Mouse (Mus musculus) induced T-regulatory cell, adult 2 months (primary cell): ENCODE results near the gene Tpmt.
A peak's percentile ranks its signal among the peaks of the same experiment; 100 is the strongest.

ENCODE experiments used
- DNase-seq: peaks from one replicate; pipeline ENCODE4 v3.0.0-alpha.2; 2012; ENCODE audit warnings: low read depth

Tpmt gene

GRCm38 (mm10) chr13:47044617-47044947 lies at the start of gene Tpmt:
Gene Tpmt, minus strand, starts transcription at chr13:47044737.
- DNase-seq, result no peak

- DNase-seq, result no peak
Observed at GRCm38 (mm10) chr13:47093791-47094190, 49.3 kb upstream of the Tpmt start.

DNA sequence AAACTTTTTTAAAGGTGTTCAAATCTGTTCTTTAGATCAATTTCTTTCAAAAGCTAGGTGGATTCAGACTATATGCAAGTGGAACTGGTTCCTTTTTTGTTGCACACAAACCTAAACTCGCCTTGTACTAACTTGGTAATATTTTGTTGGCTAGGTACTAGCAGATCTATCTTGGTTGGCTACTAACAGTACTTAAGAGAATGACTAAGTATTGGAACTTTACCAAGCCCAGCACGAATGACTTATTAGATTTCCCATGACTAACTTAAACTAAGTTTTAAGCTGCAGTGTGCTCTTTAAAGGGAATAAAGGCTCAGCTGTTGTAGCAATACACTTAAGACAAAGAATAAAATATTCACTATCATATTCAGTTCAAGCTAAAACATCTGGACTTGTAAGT lies 44.7 kb upstream of the Tpmt start:
- DNase-seq, result no peak

DNA sequence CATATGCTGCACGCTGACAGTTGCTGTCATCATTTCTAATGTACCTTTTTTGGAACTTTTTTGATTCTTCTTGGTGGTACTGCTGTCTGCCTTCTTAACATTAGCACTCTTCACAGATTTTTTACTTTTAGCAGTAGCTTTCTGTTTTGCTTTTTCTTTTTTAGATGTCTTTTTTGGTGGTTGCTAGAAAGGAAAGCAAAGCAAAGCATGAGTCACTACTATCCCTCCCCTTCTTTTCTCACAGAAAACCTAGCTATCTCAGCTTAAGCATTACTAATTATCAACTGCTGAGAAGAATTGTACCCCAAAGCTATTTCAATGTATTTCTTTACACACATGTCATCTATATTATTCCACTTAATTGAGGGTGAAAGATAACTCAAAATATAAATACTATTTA lies 43.9 kb upstream of the Tpmt start:
- no peak for DNase-seq

GRCm38 (mm10) chr13:47080905-47081505 lies 36.5 kb upstream of the Tpmt start:
- peak; percentile 43 for DNase-seq

DNA sequence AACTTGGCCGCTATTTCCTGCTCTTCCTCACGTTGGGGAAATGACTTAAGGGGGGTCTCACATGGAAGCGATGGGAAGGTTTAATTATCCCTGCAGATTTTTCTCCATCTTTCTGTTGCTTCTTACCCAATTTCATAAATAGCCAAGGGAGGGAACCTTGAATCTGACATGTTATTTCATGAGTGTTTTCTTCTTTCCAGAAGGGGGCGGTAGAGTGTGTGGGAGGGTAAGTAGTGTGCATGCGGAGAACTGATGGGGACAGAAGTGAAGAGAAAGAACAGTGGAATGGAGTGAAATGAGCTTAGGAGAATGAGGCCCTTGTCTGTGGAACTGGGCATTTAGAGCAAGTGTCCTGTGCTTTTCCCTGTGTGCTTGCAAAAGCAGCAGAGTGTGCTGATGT lies 34.3 kb upstream of the Tpmt start:
- DNase-seq, result peak; percentile 29

- DNase-seq, result no peak
Observed at GRCm38 (mm10) chr13:47077367-47077766, 32.8 kb upstream of the Tpmt start.

DNA sequence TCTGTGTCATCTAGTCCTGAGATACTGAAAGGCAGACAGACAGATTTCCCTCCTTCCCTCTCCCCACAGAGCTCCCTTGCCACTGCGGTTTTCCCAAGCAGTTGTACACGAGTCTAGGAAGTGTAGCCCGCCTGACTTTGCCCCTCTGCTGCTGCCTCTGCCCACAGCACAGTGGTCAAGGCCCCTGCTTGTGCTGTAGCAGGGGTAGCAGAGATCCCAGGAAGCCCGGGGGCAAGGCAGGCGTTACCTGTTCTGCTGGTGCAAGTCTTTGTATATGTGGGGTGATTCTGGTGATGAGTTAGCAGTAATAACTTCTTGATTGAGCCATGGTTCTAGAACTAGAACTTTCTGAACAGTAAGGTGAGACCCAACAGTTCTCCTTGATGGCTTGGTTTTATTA lies 31.6 kb upstream of the Tpmt start:
- DNase-seq, result no peak

DNA sequence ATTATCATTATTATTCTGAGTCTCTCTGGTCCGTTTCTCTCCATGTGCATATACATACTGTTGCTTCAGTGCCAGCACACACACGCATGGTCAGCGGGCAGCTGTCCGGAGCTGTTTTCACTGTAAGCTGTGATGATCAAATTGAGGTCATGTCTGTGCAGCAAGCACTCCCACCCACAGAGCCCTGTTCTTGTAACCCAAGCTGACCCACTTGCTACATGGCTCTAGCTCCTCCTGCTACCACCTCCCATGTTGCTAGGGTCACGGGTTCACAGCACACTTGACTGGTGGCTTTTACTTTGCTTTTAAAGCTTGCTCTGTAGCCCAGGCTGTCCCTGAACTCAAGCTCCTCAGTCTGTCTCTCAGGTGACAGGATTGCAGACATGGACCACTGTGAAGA lies 27.9 kb upstream of the Tpmt start:
- no peak for DNase-seq

GRCm38 (mm10) chr13:47071871-47072270 lies 27.3 kb upstream of the Tpmt start:
- DNase-seq, result no peak

DNA sequence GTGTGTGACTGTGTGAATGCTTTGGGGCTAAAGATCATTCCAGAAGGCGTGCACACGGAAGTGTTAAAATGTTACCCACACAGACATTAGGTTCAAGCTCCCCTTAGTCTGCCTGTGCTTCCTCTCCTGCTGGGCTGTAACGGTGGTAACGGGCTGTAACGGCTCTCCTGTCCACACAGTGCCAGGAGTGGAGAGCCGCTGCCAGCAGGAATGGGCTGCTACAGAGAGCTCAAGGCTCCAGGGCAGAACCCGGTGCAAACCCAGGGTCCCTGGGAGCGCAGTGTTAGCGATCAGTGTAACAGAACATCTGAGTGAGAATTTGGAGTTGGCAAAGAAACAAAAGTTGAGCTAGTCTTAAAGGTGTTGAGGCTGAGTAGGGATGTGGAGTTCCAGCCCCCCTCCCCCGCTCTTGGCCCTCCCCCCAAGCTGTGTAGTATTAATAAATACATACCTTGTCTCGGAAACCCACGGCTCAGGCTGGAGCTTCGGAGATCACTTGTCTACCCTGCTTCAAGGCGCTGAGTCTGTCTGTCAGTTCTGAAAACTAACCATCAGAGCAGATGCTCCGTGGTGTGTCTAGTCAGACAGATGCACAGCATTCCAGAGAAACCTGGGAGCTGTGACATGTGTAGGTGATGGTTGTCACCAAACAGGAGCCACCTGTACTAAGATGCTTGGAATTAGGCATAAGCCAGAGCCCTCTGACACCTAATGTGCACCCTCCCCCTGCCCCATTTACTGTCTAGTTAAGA lies 26.0 kb upstream of the Tpmt start:
- no peak for DNase-seq

DNA sequence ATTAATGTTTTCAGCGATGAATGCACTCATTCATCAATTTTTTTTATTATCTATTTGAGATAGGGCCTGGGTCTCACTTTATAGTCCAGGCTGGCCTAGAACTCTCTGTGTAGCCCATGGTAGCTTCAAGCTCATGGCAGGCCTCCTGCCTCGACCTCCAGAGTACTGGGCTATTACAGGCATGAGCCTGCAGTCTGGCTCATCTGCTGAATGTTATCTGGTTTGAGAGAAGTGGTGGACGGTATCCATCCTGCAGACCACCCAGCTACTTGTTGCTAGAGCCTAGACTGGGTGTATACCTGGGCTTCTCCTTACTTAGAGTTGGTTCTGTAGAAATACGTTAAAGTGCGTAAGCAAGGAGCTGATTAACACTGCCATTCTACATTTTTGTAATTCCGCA lies 22.5 kb upstream of the Tpmt start:
- DNase-seq, result no peak

DNA sequence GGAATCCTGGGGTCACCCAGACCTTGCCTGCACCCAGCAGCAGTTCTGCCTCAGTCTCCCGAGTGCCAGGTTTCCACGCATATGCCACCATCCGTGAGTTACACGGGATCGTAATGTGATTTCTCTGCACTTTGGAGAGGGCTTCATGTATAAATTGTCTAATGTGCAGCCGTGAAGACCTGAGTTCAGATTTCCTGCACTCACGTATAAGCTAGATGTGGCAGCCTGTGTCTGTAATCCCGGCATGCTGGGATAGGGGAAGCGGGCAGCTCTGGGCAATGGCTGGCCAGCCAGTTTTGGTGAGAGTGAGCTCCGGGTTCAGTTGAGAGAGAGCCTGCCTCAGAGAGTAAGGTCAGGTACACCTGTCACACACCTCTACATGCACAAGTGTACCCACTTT lies 22.0 kb upstream of the Tpmt start:
- no peak for DNase-seq

DNA sequence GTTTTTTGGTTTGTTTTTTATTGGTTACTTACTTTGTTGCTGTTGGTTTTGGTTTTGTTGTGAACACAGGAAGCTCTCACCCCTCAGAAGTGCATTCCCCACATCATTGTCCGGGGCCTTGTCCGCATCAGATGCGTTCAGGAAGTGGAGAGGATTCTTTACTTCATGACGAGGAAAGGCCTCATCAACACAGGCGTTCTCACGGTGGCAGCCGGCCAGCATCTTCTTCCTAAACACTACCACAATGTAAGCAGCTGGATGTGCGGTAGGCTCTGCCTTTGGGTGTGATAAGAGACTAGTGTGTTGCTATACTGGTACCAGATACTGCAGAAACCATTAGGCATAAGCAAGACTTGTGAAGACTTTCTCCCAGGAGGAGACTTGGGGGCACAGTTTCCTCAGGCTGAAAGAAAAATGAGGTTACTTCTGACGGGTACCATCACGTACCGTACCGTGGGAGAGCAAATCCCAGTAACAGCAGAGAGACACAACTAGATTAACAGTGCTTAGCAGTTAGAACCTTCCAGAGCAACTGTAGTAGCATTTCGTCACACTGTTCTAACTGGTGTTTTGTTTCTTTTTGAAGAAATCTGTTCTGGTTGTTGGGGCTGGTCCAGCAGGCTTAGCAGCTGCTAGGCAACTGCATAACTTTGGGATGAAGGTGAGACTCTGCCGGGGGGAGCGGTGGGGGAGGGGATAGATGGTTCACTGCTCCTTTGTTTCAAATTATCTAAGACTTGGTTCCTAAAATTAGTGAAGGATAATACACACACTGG lies 19.6 kb upstream of the Tpmt start:
- DNase-seq, result no peak

DNA sequence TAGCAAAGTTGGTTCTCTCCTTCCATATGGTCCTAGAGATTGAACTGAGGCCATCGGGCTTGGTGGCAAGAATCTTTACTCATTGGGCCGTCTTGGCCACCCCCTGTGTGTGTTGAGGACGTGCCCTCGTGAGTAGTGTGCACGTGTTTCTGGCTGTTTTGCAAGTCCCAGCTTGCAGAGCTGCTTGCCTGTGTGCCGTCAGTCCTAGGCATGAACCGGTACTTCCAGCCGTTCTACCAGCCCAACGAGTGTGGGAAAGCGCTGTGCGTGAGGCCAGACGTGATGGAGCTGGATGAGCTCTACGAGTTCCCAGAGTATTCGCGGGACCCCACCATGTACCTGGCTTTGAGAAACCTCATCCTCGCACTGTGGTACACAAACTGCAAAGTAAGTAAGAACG lies 18.2 kb upstream of the Tpmt start:
- DNase-seq, result no peak

DNA sequence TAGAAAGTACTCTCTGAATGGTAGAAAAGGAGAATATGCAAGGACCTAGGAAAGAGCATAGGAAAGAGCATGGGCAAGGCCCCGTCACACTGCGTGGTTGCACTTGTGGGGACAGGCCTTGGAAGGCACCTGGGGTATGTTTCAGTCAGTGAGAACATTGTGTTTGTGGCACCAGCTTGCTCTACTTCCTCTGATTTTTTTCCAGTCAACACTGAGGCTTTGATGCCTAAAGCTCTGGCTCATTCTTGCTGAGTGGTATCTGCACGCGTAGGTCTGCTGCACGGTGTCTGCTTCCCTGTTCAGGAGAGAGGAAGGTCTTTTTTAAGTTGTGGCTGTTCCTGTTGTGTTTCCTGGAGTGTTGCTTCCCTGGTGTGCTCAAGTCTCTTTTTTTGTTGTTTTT lies 12.2 kb upstream of the Tpmt start:
- no peak for DNase-seq

DNA sequence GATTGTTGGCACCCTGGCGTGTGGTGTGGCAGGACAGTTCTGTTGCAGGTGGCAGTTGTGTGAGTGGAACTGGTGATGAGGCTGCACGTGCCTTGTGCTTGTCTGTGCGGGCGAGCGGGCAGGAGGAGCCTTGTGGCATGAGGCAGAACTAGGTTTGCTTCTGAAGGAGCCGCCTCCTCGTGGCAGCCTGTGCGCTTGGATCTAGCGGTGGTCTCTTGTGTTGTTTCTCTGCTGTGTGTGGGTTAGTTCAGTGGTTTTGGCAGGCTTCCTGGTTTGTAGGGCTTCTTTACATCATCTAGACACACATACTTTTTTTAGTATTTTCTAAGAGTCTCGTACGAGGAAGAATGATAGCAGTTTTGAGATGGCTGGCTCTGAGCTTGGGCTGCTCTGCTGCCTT lies 11.6 kb upstream of the Tpmt start:
- DNase-seq, result no peak

GRCm38 (mm10) chr13:47053971-47054370 lies 9.4 kb upstream of the Tpmt start:
- no peak for DNase-seq

GRCm38 (mm10) chr13:47050009-47050408 lies 5.5 kb upstream of the Tpmt start:
- no peak for DNase-seq

- no peak for DNase-seq
Observed at GRCm38 (mm10) chr13:47047996-47048395, 3.5 kb upstream of the Tpmt start.

- DNase-seq, result peak; percentile 49
Observed at GRCm38 (mm10) chr13:47043833-47044616, 512 bp downstream of the Tpmt start.

- DNase-seq, result peak; percentile 98
Observed at GRCm38 (mm10) chr13:47043030-47043680, 1.4 kb downstream of the Tpmt start, which contains the start of gene Kdm1b. Gene Kdm1b, plus strand, starts transcription at chr13:47043499.
